Mouse (Mus musculus) stomach, embryonic 15.5 days (tissue): ENCODE data around the gene Trim34b. TPM values are rescaled to one million over a fixed set of nuclear protein-coding genes. Genes with fewer than 3 reads are reported as not detected.
A peak's percentile ranks its signal among the peaks of the same experiment; 100 is the strongest.
"Not testable (repeated sequence)": the region's sequence is repeated elsewhere in the genome, so short reads cannot be mapped to it uniquely, and the experiment has no call there.

Experiments
- ATAC-seq: fragments of 200-750 bp; cut with Nextera tagmentation; 2 replicates; pipeline ENCODE4 v1.8.0; 2017; ENCODE audit warnings: low read depth, moderate number of reproducible peaks, moderate TSS enrichment; ENCODE audit not compliant: insufficient read depth, low FRiP score
- H3K27ac ChIP-seq: fragments of 300-500 bp; sonication (generic); 2 replicates; pipeline ENCODE4 v1.5.1; 2015; ENCODE audit warnings: mild to moderate bottlenecking, inconsistent platforms
- H3K27me3 ChIP-seq: fragments of 300-500 bp; sonication (generic); replicated peaks from 2 replicates; pipeline ENCODE4 v1.6.1; 2015; ENCODE audit warnings: inconsistent platforms
- H3K36me3 ChIP-seq: fragments of 300-500 bp; sonication (generic); 2 replicates; pipeline ENCODE4 v1.6.1; 2015; ENCODE audit warnings: inconsistent platforms
- H3K4me1 ChIP-seq: fragments of 300-500 bp; sonication (generic); 2 replicates; pipeline ENCODE4 v1.6.1; 2015; ENCODE audit warnings: inconsistent platforms
- H3K4me2 ChIP-seq: fragments of 300-500 bp; sonication (generic); 2 replicates; pipeline ENCODE4 v1.6.1; 2015; ENCODE audit warnings: mild to moderate bottlenecking, inconsistent platforms
- H3K4me3 ChIP-seq: fragments of 300-500 bp; sonication (generic); replicated peaks from 2 replicates; pipeline ENCODE4 v1.5.1; 2015; ENCODE audit warnings: inconsistent platforms
- H3K9ac ChIP-seq: fragments of 300-500 bp; sonication (generic); 2 replicates; pipeline ENCODE4 v1.6.1; 2015; ENCODE audit warnings: inconsistent platforms
- H3K9me3 ChIP-seq: fragments of 300-500 bp; sonication (generic); 2 replicates; pipeline ENCODE4 v1.6.1; 2016; ENCODE audit warnings: inconsistent platforms
- WGBS: fragments of 180-500 bp; shearing (Covaris S2); methylation state at CpG from one replicate; pipeline ENCODE4 v1.1.7; 2015; 5-methylcytosine and 5-hydroxymethylcytosine counted together
- polyA plus RNA-seq: library from polyadenylated mRNA; unstranded; fragments of >200 nt; fragmentation: Nextera tagmentation; extraction: Ambion mirVana; gene quantifications from 2 replicates; pipeline ENCODE4 v1.2.1, GENCODE M21; 2015

Gene Trim34b
- 0.06 TPM in 1 of 2 replicates, not detected in the other for polyA plus RNA-seq

GRCm38 (mm10) chr7:104329171-104329570 lies at the start of gene Trim34b:
Gene Trim34b (plus strand): TSS chr7:104329471.
- not testable (repeated sequence) for H3K36me3 ChIP-seq, H3K4me2 ChIP-seq, H3K9ac ChIP-seq, H3K27me3 ChIP-seq, H3K9me3 ChIP-seq, H3K27ac ChIP-seq, H3K4me1 ChIP-seq, ATAC-seq, H3K4me3 ChIP-seq
- WGBS = 100% methylated on average over 2 of the region's 2 CpGs

- ATAC-seq = peak; percentile 84
- H3K27me3 ChIP-seq, H3K4me1 ChIP-seq, H3K9me3 ChIP-seq, H3K9ac ChIP-seq, H3K36me3 ChIP-seq, H3K27ac ChIP-seq: not testable (repeated sequence)
- 29% methylated on average over 14 of the region's 14 CpGs for WGBS
- Histone ChIP-seq H3K4me3 (peak within 1 kb of the TSS; percentile 26), H3K4me2 (peak within 1 kb of the TSS; percentile 35)
Observed at GRCm38 (mm10) chr7:104287576-104288443, 41.5 kb upstream of the Trim34b start, which contains the start of gene Trim5. Gene Trim5 (minus strand): TSS chr7:104288094.

- Histone ChIP-seq H3K9me3 (no peaks in the 10 kb centered on the region), H3K4me2 (no peak overlapping the region), H3K4me3 (no peak overlapping the region), H3K9ac (no peak overlapping the region), H3K27ac (no peak overlapping the region), H3K27me3 (no peaks in the 10 kb centered on the region), H3K4me1 (no peaks in the 10 kb centered on the region), H3K36me3 (no peaks in the 10 kb centered on the region)
- ATAC-seq = no peak
- 95% methylated on average over 1 of the region's 1 CpGs for WGBS
Observed at GRCm38 (mm10) chr7:104290641-104291040, 38.6 kb upstream of the Trim34b start.

- H3K4me3 ChIP-seq = no peak overlapping the region
- no peak overlapping the region for H3K9ac ChIP-seq
- H3K4me2 ChIP-seq = no peak overlapping the region
- no peaks in the 10 kb centered on the region for H3K4me1 ChIP-seq
- H3K36me3 ChIP-seq = no peaks in the 10 kb centered on the region
- no peak for ATAC-seq
- WGBS = 84% methylated on average over 5 of the region's 5 CpGs
- no peak overlapping the region for H3K27ac ChIP-seq
- H3K27me3 ChIP-seq = no peaks in the 10 kb centered on the region
- H3K9me3 ChIP-seq = no peaks in the 10 kb centered on the region
Observed at GRCm38 (mm10) chr7:104291638-104292400, 37.5 kb upstream of the Trim34b start.

- no peaks in the 10 kb centered on the region for H3K9me3 ChIP-seq
- H3K4me2 ChIP-seq = peak overlapping the region; percentile 50
- peak overlapping the region; percentile 11; the same call in 1 of the 2 replicates for H3K27ac ChIP-seq
- H3K27me3 ChIP-seq = no peaks in the 10 kb centered on the region
- H3K36me3 ChIP-seq = no peaks in the 10 kb centered on the region
- H3K4me1 ChIP-seq = no peaks in the 10 kb centered on the region
- peak; percentile 31; the same call in 1 of the 2 replicates for ATAC-seq
- WGBS = 7% methylated on average over 15 of the region's 15 CpGs
- H3K9ac ChIP-seq = peak overlapping the region; percentile 9; the same call in 1 of the 2 replicates
- H3K4me3 ChIP-seq = peak overlapping the region; percentile 47
Observed at GRCm38 (mm10) chr7:104314796-104315353, 14.4 kb upstream of the Trim34b start.

GRCm38 (mm10) chr7:104315369-104316080 lies 13.7 kb upstream of the Trim34b start, which contains the start of gene Trim12a:
Gene Trim12a (minus strand): TSS chr7:104315466.
- H3K27ac ChIP-seq = peak within 1 kb of the TSS; percentile 11; the same call in 1 of the 2 replicates

GRCm38 (mm10) chr7:104322028-104322427 lies 7.2 kb upstream of the Trim34b start:
- H3K9me3 ChIP-seq = no peaks in the 10 kb centered on the region
- no peak overlapping the region for H3K4me2 ChIP-seq
- H3K27ac ChIP-seq = no peak overlapping the region
- WGBS = 54% methylated on average over 9 of the region's 9 CpGs
- H3K27me3 ChIP-seq = no peaks in the 10 kb centered on the region
- ATAC-seq = no peak
- H3K4me1 ChIP-seq = no peaks in the 10 kb centered on the region
- H3K36me3 ChIP-seq = no peaks in the 10 kb centered on the region
- H3K4me3 ChIP-seq = no peak overlapping the region
- H3K9ac ChIP-seq = no peak overlapping the region

More at GRCm38 (mm10) chr7:104315369-104316080, 13.7 kb upstream of the Trim34b start, which contains the start of gene Trim12a:
- Histone ChIP-seq H3K9ac (peak within 1 kb of the TSS; percentile 9; the same call in 1 of the 2 replicates), H3K4me2 (peak within 1 kb of the TSS; percentile 50), H3K4me3 (peak within 1 kb of the TSS; percentile 47)
- WGBS = 16% methylated on average over 4 of the region's 4 CpGs
- H3K4me1 ChIP-seq, H3K9me3 ChIP-seq, H3K36me3 ChIP-seq, H3K27me3 ChIP-seq: not testable (repeated sequence)
- peak; percentile 93 for ATAC-seq

GRCm38 (mm10) chr7:104335547-104335946 lies 6.3 kb downstream of the Trim34b start:
- not testable (repeated sequence) for H3K9ac ChIP-seq, H3K36me3 ChIP-seq, H3K9me3 ChIP-seq, ATAC-seq, H3K27ac ChIP-seq, H3K4me2 ChIP-seq, H3K4me1 ChIP-seq, H3K4me3 ChIP-seq, H3K27me3 ChIP-seq
- 79% methylated on average over 3 of the region's 3 CpGs for WGBS

GRCm38 (mm10) chr7:104340744-104341143 lies 11.5 kb downstream of the Trim34b start:
- ATAC-seq, H3K9me3 ChIP-seq, H3K4me2 ChIP-seq, H3K4me3 ChIP-seq, H3K4me1 ChIP-seq, H3K9ac ChIP-seq, H3K27ac ChIP-seq, H3K27me3 ChIP-seq, H3K36me3 ChIP-seq: not testable (repeated sequence)
- 93% methylated on average over 4 of the region's 4 CpGs for WGBS

- 88% methylated on average over 4 of the region's 4 CpGs for WGBS
- not testable (repeated sequence) for H3K4me1 ChIP-seq, H3K27ac ChIP-seq, ATAC-seq, H3K27me3 ChIP-seq, H3K36me3 ChIP-seq, H3K9ac ChIP-seq, H3K4me2 ChIP-seq, H3K4me3 ChIP-seq, H3K9me3 ChIP-seq
Observed at GRCm38 (mm10) chr7:104348043-104348442, 18.8 kb downstream of the Trim34b start.
